ENCODE assay signal across 14 mouse cellular contexts in the genomic region with DNA sequence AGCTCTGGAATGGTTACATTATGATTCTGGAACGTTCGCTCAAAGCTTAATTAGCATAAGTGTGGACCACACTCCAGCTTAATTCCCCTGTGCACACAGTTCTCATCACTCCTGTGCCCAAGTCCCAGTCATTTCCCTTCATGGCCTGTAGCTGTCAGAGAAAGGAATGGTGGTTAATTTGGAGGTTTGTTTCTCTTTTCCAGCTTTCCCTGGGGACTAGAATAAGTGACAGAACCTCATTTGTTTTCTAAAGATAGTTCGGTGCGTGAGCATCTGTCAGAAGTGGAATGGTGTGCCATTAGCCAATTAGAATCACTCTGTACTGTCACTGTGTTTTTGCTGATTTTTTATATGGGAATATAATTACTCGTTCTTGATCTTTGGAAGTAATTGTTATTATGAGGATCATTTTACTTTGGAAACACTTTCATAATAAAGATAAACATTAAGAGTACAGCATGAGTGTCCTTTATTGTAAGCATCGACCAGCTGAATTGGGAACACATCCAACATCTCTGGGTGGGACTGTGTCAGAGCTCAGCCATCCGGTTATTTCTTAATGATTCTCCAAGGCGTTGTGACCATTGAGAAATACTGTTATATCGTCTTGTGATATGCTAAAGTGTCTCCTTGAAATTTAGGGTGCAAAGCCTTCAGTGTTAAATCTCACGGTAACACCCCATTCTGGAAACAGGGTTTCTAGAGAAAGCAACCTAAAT. TPM values are rescaled to one million over a fixed set of nuclear protein-coding genes. Genes with fewer than 3 reads are reported as not detected.
A peak's percentile ranks its signal among the peaks of the same experiment; 100 is the strongest.
DNase-seq lines count a peak whose midpoint lies in the region; TF ChIP-seq lines count a peak whose summit lies in the region.
"Had no signal": no experiment of that assay in that cellular context is flagged by ENCODE, and none has a peak within 500 bp of the region (broad histone marks: within the 10 kb centered on the region; RNA-seq: fewer than 3 reads in every experiment).

No protein-coding gene starts in this region.

- no peaks in the 10 kb centered on the region for H3K4me1 ChIP-seq in heart, embryonic 10.5 days
- H3K4me1 ChIP-seq in lung, adult 2 months (ENCODE audit: control insufficient read depth, insufficient read depth, low read length) = peaks cover 2% of the 10 kb centered on the region

- no peak for TF ChIP-seq CTCF in lung, adult 2 months (IDR thresholded peaks at IDR 0.05; ENCODE audit: insufficient read depth, low read length)

- no peaks in the 10 kb centered on the region for H3K27me3 ChIP-seq in heart, embryonic 10.5 days (ENCODE audit: insufficient read depth, poor library complexity, severe bottlenecking)

- TF ChIP-seq POLR2A in lung, adult 2 months (IDR thresholded peaks at IDR 0.05; ENCODE audit: borderline replicate concordance, extremely low read depth, low read depth, low read length) = no peak

- no peak overlapping the region for H3K4me3 ChIP-seq in heart, embryonic 10.5 days
- H3K4me3 ChIP-seq in lung, adult 2 months (replicated peaks; ENCODE audit: extremely low read depth, low read depth, low read length) = no peak overlapping the region
- H3K4me3 ChIP-seq: erythroblast, embryonic 14.5 days had no signal

- no peak overlapping the region for H3K27ac ChIP-seq in heart, embryonic 10.5 days

- 0 out of 2 replicates have a peak, but pooled peaks cover 3% of the 10 kb centered on the region for H3K9me3 ChIP-seq in heart, embryonic 10.5 days

- 86% methylated on average over 10 of the region's 10 CpGs for WGBS in heart, embryonic 10.5 days
- 37% methylated on average over 10 of the region's 10 CpGs for WGBS in lung, adult 2 months

- DNase-seq in heart, adult 11 months = peak; percentile 91
- DNase-seq in heart, embryonic 10.5 days (ENCODE audit: low spot score) = no peak
- peak; percentile 22 to 63 for DNase-seq in lung, adult 18-20 months
- DNase-seq in lung, adult 2 months = no peak
- DNase-seq in heart, postnatal 14 days = peak; percentile 27 to 28
- DNase-seq in lung, postnatal 36 days = peak; percentile 69
- no peak for DNase-seq in right cerebral cortex, adult 18-20 months
- no peak for DNase-seq in thymus, adult 18-20 months
- DNase-seq: adrenal gland, adult 2 months; gastrocnemius, postnatal 14 days; liver; retina, postnatal 1 day; thymus, postnatal 25 days had no signal

- intact Hi-C loops in heart, postnatal 14 days (cut with DNase I) = no loop called here

- peaks cover 10% of the 10 kb centered on the region for H3K36me3 ChIP-seq in heart, embryonic 10.5 days

RNA-seq across cellular contexts. Expression of a gene that starts 21.6 kb away (rescaled TPM):
- 2.1 and 3.8 TPM in 2 replicates for polyA plus RNA-seq in heart, embryonic 10.5 days (2016; fragmentation: Nextera tagmentation; extraction: Ambion mirVana)
- polyA plus RNA-seq in lung, adult 2 months (2012; rRNA removed) = 11.0 and 24.1 TPM in 2 replicates
- 1 to 10 TPM; 8.1 to 8.6 TPM for total RNA-seq in heart, postnatal 14 days (2021)
- polyA plus RNA-seq: erythroblast, embryonic 14.5 days had no signal

Comparison
In these comparisons a context has a peak if more than half of its experiments do, and no peak if none do; other contexts are left out.
1. DNase-seq: peak in heart, adult 11 months (single experiment), lung, adult 18-20 months (2 of 2), heart, postnatal 14 days (2 of 2) and lung, postnatal 36 days (single experiment); none in heart, embryonic 10.5 days (single experiment), lung, adult 2 months (single experiment), right cerebral cortex, adult 18-20 months (single experiment) and thymus, adult 18-20 months (0 of 2).